Mouse (Mus musculus): ENCODE measurements around the gene Elfn2. TPM values are rescaled to one million over a fixed set of nuclear protein-coding genes. Genes with fewer than 3 reads are reported as not detected.

Elfn2 gene
- not detected in 2 replicates for total RNA-seq (2014; rRNA removed)
- polyA plus RNA-seq (2012; rRNA removed): not detected in 2 replicates

DNA sequence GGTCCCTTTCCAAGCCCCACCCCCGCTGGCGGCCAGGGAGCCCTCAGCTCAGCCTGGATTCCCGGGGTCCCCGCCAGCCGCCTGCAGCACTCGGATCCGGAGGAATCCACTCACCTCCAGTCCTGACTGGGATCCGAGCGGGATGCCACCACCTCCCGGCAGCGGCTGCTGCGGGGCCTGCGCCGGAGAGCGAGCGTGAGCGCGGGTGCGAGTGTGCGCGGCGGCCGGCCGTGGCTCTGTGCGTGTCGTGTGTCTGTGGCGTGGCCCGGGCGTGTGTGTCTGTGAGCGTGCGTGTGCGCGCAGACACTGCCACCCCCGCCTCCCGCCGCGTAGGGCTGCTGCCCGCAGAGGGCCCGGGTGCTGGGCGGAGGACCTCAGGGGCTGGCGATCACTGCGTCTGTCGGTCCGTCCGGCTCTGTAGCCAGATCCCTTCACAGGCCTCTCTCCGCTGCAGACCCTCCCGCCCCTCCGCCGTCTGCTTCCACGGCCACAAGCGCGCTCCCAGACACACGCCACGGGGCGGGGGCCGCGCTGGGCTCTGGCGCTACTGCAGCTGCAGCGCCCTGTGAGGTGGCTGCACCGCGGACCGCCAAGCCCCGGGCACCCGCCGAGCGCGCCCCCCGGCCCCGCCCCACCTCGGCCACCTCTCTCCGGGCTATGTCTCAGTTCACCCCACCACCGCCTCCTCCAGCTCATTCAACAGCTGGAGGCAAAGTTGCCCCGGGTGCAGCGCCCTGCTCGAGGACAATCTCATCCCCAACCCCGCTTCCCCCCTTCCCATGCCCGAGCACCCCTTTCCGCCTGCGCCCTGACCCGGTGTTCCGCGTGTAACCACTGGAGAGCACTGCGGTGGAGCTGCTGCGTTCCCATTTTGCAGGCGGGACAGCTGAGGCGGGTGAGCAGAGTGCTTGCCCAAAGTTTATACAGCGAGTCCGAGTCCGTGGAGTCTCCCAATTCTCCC lies at the start of gene Elfn2:
Gene Elfn2 (minus strand): TSS at position 482 of the 961 bp plus-strand sequence.
- H3K9ac ChIP-seq (ENCODE audit: low read depth, low read length): no peak within 1 kb of the TSS
- 5% methylated on average over 77 of the region's 89 CpGs for WGBS
- no peak for DNase-seq (ENCODE audit: extremely low read depth, low read depth, low spot score)
- peaks cover 18% of the 10 kb centered on the region for H3K27me3 ChIP-seq (ENCODE audit: control insufficient read depth, insufficient read depth, low read length)
- no peak within 1 kb of the TSS for H3K27ac ChIP-seq (replicated peaks; ENCODE audit: insufficient read depth, low read depth, low read length)
- H3K4me1 ChIP-seq (ENCODE audit: control insufficient read depth, insufficient read depth, low read length): no peaks in the 10 kb centered on the region
- TF ChIP-seq POLR2A (IDR thresholded peaks at IDR 0.05; ENCODE audit: extremely low read depth, insufficient read depth, low read length) (no peak), CTCF (IDR thresholded peaks at IDR 0.05; ENCODE audit: low read depth, low read length) (no peak)
- H3K4me3 ChIP-seq (ENCODE audit: insufficient read depth, low read depth, low read length): no peak within 1 kb of the TSS
- no peaks in the 10 kb centered on the region for H3K36me3 ChIP-seq (ENCODE audit: control insufficient read depth, insufficient read depth, low read length)
- H3K79me2 ChIP-seq (ENCODE audit: control insufficient read depth, insufficient read depth, low read length): no peaks in the 10 kb centered on the region

DNA sequence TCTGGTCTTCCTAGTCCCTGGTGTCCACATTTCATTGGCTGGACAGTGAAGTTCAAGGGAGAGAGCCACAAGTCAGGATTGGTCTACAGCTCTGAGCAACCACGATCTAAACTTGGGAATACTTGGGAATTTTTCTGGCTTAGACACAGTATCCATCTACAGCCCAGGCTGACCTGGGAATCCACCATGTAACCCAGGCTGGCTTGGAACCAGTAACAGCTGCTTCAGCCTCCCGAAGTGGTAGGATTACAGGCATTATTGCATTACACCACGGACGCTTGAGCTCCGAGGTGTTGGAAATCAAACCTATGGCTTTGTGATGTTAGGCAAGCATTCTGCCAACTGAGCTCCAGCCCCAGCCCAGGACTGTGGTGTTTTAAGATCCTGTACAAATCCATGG lies 45.1 kb upstream of the Elfn2 start:
- H3K4me3 ChIP-seq (ENCODE audit: insufficient read depth, low read depth, low read length): no peak overlapping the region
- H3K27ac ChIP-seq (replicated peaks; ENCODE audit: insufficient read depth, low read depth, low read length): no peak overlapping the region
- no peaks in the 10 kb centered on the region for H3K36me3 ChIP-seq (ENCODE audit: control insufficient read depth, insufficient read depth, low read length)
- no peaks in the 10 kb centered on the region for H3K79me2 ChIP-seq (ENCODE audit: control insufficient read depth, insufficient read depth, low read length)
- no peak overlapping the region for H3K9ac ChIP-seq (ENCODE audit: low read depth, low read length)
- H3K27me3 ChIP-seq (ENCODE audit: control insufficient read depth, insufficient read depth, low read length): no peaks in the 10 kb centered on the region
- TF ChIP-seq POLR2A (IDR thresholded peaks at IDR 0.05; ENCODE audit: extremely low read depth, insufficient read depth, low read length): no peak
- TF ChIP-seq CTCF (IDR thresholded peaks at IDR 0.05; ENCODE audit: low read depth, low read length): no peak
- no peaks in the 10 kb centered on the region for H3K4me1 ChIP-seq (ENCODE audit: control insufficient read depth, insufficient read depth, low read length)
- WGBS: 93% methylated on average over 5 of the region's 5 CpGs
- no peak for DNase-seq (ENCODE audit: extremely low read depth, low read depth, low spot score)

DNA sequence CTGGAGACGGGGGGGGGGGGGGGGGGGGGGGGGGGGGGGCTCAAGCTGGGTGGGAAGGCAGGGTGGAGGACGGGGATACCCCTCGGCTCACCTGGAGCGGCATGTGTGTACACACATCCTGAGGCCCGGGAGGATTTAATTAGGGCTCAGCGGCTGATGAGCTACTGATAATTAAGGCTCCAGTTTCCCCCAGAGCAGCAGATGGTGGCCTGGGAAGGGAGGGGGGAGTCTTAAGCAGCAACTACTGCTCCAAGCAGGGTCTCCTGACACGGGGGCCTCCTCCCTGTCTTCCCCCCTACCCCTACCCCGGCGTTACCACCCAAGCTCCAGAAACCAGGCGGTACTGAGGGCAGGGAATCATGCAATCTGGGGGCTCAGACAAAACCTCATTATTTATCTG lies 44.6 kb upstream of the Elfn2 start:
- H3K36me3 ChIP-seq (ENCODE audit: control insufficient read depth, insufficient read depth, low read length): no peaks in the 10 kb centered on the region
- no peak overlapping the region for H3K27ac ChIP-seq (replicated peaks; ENCODE audit: insufficient read depth, low read depth, low read length)
- H3K27me3 ChIP-seq (ENCODE audit: control insufficient read depth, insufficient read depth, low read length): no peaks in the 10 kb centered on the region
- no peak for TF ChIP-seq CTCF (IDR thresholded peaks at IDR 0.05; ENCODE audit: low read depth, low read length)
- no peak for TF ChIP-seq POLR2A (IDR thresholded peaks at IDR 0.05; ENCODE audit: extremely low read depth, insufficient read depth, low read length)
- WGBS: 39% methylated on average over 9 of the region's 10 CpGs
- H3K4me3 ChIP-seq (ENCODE audit: insufficient read depth, low read depth, low read length): no peak overlapping the region
- H3K4me1 ChIP-seq (ENCODE audit: control insufficient read depth, insufficient read depth, low read length): no peaks in the 10 kb centered on the region
- no peak for DNase-seq (ENCODE audit: extremely low read depth, low read depth, low spot score)
- no peaks in the 10 kb centered on the region for H3K79me2 ChIP-seq (ENCODE audit: control insufficient read depth, insufficient read depth, low read length)
- no peak overlapping the region for H3K9ac ChIP-seq (ENCODE audit: low read depth, low read length)

DNA sequence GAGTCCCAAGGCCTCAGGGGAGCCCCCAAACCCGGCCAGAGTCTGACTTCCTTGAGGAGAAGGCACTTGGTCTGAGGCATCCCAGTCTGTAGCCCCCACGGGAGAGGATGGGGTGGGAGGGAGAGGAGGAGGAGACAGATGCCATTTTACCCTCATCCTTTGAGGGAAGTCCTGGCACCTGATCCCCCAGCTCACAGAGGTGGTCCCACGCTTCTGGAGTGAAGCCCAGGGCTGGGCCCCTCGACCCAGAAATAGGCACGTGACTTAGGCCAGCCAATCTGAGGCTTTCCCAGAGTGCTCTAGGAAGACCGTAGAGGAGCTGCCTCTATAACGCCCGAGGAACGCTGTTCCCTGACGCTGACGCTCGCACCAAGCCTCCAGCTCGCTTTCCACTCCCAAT lies 42.5 kb upstream of the Elfn2 start:
- no peak for DNase-seq (ENCODE audit: extremely low read depth, low read depth, low spot score)
- WGBS: 83% methylated on average over 13 of the region's 13 CpGs
- Histone ChIP-seq H3K27ac (replicated peaks; ENCODE audit: insufficient read depth, low read depth, low read length) (no peak overlapping the region), H3K9ac (ENCODE audit: low read depth, low read length) (no peak overlapping the region), H3K79me2 (ENCODE audit: control insufficient read depth, insufficient read depth, low read length) (no peaks in the 10 kb centered on the region), H3K4me1 (ENCODE audit: control insufficient read depth, insufficient read depth, low read length) (0 out of 2 replicates have a peak, but pooled peaks cover 2% of the 10 kb centered on the region), H3K4me3 (ENCODE audit: insufficient read depth, low read depth, low read length) (no peak overlapping the region), H3K27me3 (ENCODE audit: control insufficient read depth, insufficient read depth, low read length) (no peaks in the 10 kb centered on the region), H3K36me3 (ENCODE audit: control insufficient read depth, insufficient read depth, low read length) (no peaks in the 10 kb centered on the region)
- TF ChIP-seq CTCF (IDR thresholded peaks at IDR 0.05; ENCODE audit: low read depth, low read length): no peak
- TF ChIP-seq POLR2A (IDR thresholded peaks at IDR 0.05; ENCODE audit: extremely low read depth, insufficient read depth, low read length): no peak

DNA sequence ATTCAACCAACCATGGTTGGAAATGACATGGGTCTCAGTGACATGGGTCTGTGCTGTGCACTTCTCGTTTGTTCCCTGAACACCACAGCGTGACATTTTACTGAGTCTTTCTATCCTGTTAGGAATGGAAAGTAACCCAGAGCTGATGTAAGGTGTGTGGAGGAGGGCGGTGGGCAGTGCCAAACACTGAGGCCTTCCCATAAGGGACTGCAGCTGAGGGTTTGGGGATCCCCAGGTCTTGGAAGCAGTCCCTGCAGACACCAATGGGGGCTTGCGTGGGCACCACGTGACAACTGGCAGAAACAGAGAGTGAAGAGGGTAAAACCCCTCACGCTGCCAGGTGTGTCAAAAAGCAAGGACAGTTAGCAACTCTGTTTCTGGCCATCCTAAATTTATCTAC lies 39.6 kb upstream of the Elfn2 start:
- 90% methylated on average over 6 of the region's 6 CpGs for WGBS
- 0 out of 2 replicates have a peak, but pooled peaks cover 2% of the 10 kb centered on the region for H3K4me1 ChIP-seq (ENCODE audit: control insufficient read depth, insufficient read depth, low read length)

More for the DNA sequence above, 39.6 kb upstream of the Elfn2 start:
- TF ChIP-seq CTCF (IDR thresholded peaks at IDR 0.05; ENCODE audit: low read depth, low read length): no peak
- TF ChIP-seq POLR2A (IDR thresholded peaks at IDR 0.05; ENCODE audit: extremely low read depth, insufficient read depth, low read length): no peak
- Histone ChIP-seq H3K27me3 (ENCODE audit: control insufficient read depth, insufficient read depth, low read length) (no peaks in the 10 kb centered on the region), H3K9ac (ENCODE audit: low read depth, low read length) (no peak overlapping the region), H3K27ac (replicated peaks; ENCODE audit: insufficient read depth, low read depth, low read length) (no peak overlapping the region), H3K79me2 (ENCODE audit: control insufficient read depth, insufficient read depth, low read length) (no peaks in the 10 kb centered on the region), H3K4me3 (ENCODE audit: insufficient read depth, low read depth, low read length) (no peak overlapping the region), H3K36me3 (ENCODE audit: control insufficient read depth, insufficient read depth, low read length) (no peaks in the 10 kb centered on the region)
- DNase-seq (ENCODE audit: extremely low read depth, low read depth, low spot score): no peak

Measured in liver, adult 2 months (tissue).